Mouse (Mus musculus) megakaryocyte progenitor cell, adult 5-6 weeks (primary cell): ENCODE results near the gene Fars2. TPM values are rescaled to one million over a fixed set of nuclear protein-coding genes. Genes with fewer than 3 reads are reported as not detected.
A peak's percentile ranks its signal among the peaks of the same experiment; 100 is the strongest.

ENCODE experiments used
- ATAC-seq: replicated peaks from 2 replicates; pipeline ENCODE4 v1.8.0; 2016; ENCODE audit warnings: mild to moderate bottlenecking, moderate TSS enrichment, inconsistent platforms; ENCODE audit not compliant: poor library complexity
- total RNA-seq, 2 experiments: library from RNA; stranded (forward) in 1 of 2; stranded (reverse) in 1 of 2; fragments of 157-497, 149-512 nt in 1 of 2; fragments of 200-1000 nt in 1 of 2; gene quantifications; 2 replicates each; pipeline versions ENCODE4 v1.2.3 to v1.2.4; 2015 to 2017

Gene Fars2
- total RNA-seq, 2 experiments from 2014 or later = 23.9 to 48.5 TPM

DNA sequence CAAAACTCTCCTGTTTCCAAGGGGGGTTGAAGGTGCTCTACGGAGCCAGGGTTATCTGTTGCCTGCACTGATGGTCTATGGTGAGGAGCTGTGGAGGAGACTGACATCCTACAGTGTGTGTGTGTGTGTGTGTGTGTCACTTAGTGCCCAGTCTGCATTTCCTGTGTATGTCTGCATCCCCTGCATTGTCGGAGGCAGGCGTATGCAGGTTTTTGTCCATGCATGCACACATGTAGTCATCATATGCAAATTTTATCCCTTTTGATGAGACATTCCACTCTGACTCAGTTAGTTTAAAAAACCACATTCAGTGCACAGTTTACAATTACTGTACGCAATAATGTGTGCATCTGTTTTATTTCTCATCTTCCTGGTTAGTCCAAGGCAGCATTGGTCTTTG, 96.8 kb downstream of the Fars2 start:
- 0 out of 2 replicates have a peak, but pooled peaks have one; percentile 17 for ATAC-seq

DNA sequence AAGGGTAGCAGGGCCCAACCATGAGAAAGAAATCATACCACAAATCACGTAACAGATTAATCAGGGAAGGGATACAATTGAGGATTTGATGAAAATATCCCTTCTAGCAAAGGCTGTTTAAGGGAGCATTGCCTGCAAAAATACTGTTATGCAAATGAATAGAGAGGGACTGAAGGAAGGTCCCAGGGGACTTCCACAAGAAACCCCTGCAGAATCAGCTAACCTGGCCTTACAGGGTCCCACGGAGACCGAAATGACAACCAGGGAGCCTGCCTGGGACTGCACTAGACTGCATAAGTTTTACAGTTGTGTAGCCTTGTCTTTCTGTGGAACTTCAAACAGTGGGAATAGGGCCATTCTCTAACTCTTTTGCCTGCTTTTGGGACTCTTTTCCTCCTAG, 98.8 kb downstream of the Fars2 start:
- ATAC-seq = no peak

DNA sequence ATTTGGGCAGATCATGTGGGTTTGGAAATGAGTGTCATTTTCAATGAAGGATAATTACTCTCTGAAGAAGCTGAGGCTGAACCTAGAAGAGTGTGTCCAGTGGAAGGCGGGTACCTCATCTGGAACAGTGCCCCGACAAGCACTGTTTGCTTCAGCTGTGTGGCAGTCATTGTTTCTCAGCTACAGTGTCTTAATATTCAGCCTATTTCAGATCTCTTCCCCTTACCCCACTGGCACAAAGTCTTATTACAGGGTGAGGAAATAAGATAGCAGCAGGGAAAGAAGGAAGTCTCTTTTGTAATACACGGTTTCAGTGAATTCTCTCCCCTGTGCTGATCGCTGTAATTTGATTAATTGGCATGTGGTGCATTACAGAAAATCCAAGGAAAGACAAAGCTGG, 101.1 kb downstream of the Fars2 start:
- peak; percentile 68 for ATAC-seq

DNA sequence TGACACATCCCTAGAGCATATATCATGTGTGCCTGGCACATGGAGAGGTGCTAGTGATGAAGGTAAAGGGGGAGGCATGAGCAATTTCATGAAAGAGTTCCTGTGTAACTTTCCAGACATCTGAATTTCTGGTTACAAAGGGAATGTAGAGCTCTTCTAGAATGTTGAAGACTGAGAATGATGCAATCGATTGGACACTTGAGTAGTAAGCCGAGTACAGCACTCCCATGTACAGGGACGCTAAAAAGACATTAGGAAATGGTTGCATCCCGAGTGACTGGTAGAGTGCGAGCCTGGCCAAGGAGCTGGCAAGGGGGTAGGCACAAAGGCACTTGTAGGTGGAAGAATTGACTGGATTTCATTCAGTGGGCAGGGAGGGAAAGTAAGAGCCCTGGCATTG, 102.3 kb downstream of the Fars2 start:
- ATAC-seq = no peak

- peak; percentile 46; the same call in 1 of the 2 replicates for ATAC-seq
These were observed 104.7 kb downstream of the Fars2 start for GRCm38 (mm10) chr13:36221897-36222296.

- no peak for ATAC-seq
These were observed 105.5 kb downstream of the Fars2 start for GRCm38 (mm10) chr13:36222721-36223120.

DNA sequence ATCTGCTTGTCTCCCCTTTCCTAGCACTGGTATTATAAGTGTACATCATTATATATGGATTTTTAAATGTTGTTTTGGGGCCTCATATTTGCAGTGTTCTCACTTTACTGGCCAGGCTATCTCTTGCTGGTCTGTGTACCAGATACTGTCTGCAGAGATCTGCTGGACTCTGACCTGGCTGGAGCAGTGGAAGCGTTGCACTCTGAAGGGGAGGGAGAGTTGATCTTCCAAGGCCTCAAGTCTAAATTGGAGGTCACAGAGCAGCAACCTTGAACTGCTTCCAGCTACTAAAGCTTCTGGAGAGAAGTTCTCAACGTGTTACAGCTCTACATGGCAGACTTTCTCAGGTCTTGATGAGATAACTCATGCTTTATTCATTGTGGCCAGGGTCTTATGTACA, 107.2 kb downstream of the Fars2 start:
- ATAC-seq = no peak

DNA sequence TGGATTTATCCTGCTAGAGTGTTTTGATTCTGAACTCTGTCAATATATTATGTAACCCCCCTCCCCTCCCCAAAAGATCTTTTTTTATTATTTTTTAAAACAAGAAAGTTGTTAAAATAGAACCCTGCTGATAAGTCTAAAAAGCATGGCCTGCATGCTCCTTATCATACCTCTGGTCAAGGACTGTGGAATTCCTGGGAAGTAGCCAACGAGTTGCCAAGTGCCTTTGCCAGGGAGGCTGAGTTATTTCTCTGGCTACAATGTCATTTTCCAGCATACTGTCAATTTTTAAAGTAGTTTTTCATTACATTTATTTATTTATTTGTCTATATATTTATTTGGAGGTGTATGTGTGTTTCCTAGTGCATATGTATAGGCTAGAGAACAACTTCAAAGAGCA, 125.0 kb downstream of the Fars2 start:
- ATAC-seq = no peak

- ATAC-seq = no peak
These were observed 136.7 kb downstream of the Fars2 start for GRCm38 (mm10) chr13:36253936-36254335.

GRCm38 (mm10) chr13:36257213-36257612, 140.0 kb downstream of the Fars2 start:
- no peak for ATAC-seq

GRCm38 (mm10) chr13:36259754-36260153, 142.5 kb downstream of the Fars2 start:
- ATAC-seq = no peak

DNA sequence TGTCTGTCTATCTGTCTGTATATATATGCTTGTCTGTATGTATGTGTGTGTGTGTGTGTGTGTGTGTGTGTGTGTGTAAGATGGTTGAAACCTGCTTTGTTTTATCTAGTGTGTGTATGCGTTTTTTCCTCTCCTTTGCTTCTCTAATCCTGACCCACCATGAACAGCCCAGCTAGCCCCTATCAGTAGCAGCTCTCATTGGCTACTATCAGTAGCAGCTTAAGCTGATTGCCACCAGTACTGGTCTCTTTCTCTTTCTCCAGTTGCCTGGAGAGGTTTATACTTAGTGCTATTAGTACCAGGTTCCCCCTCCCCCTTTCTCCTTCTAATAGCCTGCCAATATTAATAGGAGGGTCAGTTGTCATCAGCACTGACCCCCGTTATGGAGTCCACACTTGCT, 144.1 kb downstream of the Fars2 start:
- ATAC-seq = no peak

DNA sequence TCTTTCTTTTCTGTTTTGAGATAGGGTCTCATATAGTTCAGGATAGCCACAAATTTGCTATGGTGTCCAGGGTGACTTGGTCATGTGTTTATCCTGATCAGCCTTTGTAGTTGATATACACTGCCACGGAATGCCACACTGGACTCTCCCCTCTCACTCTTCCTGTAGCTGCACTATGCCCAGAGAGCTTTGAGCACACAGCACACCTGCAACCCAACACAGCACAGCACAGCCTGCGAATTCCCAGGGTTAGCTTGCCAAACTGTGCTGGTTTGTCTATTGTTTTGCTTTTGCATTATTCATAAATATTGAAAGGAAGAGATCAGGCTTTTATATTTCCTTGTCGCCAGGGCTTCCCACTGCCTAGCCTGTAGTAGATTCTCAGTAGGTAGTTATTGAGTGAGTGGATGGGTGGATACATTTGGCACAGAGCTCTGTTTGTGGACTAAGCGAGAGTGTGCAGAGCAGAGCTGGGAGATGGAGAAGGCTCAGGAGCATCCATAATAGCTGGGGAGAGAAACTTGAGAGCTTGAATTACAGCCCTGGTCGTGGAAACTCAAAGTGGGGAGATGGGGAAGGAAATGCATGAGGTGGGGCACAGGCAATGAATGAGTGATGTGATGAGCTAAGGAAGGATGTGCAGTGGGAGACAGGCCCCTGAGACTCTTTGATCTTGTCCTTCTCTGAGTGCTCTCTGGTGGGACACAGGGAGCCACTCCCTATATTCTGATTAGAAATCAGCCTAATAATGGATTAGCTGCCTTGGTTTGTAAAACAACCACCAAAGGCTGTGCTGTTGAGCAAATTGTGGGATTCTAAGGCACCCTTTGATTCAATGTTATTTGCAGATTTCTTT, 146.3 kb downstream of the Fars2 start:
- no peak for ATAC-seq

GRCm38 (mm10) chr13:36264391-36264790, 147.2 kb downstream of the Fars2 start:
- ATAC-seq = no peak

- no peak for ATAC-seq
These were observed 148.1 kb downstream of the Fars2 start for GRCm38 (mm10) chr13:36265342-36265744.

DNA sequence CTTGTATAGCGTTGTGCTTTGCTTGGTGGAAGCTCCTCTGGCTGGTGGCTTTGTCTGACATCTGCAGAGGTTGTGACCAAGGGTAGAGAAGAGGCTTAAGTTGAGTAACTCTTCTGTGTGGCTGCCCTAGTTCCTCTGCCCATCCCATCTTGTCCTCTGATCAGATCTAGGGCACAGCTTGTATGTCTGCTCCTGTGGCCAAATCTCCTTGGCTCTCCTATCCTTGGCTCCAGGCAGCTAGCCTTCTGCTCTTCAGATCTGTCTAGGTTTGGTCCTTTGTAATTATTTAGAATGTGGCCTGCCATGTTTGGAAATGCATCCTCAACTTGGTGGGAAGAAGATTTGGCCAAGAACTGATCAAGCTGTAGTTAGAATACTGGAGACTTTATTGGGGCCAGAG, 150.2 kb downstream of the Fars2 start:
- ATAC-seq = no peak

DNA sequence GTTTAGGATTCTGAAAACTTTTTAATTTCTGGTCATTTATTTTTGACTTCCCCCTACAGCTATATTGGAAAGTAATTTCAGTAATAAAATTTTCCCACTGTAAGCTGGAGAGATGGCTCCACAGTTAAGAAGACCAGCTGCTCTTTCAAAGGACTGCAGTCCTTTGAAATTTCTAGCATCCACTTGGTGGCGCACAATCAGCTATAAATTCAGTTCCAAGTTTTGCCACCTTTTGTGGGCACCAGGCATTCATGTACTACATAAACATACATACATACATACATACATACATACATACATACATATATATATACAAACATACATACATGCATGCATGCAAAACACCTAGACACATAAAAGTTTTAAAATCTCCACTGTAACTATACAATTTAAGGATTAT, 153.7 kb downstream of the Fars2 start:
- ATAC-seq = no peak

GRCm38 (mm10) chr13:36273497-36273896, 156.3 kb downstream of the Fars2 start:
- ATAC-seq = no peak

GRCm38 (mm10) chr13:36276194-36276593, 159.0 kb downstream of the Fars2 start:
- no peak for ATAC-seq

- peak; percentile 78 for ATAC-seq
These were observed 164.8 kb downstream of the Fars2 start for GRCm38 (mm10) chr13:36282018-36282417.

DNA sequence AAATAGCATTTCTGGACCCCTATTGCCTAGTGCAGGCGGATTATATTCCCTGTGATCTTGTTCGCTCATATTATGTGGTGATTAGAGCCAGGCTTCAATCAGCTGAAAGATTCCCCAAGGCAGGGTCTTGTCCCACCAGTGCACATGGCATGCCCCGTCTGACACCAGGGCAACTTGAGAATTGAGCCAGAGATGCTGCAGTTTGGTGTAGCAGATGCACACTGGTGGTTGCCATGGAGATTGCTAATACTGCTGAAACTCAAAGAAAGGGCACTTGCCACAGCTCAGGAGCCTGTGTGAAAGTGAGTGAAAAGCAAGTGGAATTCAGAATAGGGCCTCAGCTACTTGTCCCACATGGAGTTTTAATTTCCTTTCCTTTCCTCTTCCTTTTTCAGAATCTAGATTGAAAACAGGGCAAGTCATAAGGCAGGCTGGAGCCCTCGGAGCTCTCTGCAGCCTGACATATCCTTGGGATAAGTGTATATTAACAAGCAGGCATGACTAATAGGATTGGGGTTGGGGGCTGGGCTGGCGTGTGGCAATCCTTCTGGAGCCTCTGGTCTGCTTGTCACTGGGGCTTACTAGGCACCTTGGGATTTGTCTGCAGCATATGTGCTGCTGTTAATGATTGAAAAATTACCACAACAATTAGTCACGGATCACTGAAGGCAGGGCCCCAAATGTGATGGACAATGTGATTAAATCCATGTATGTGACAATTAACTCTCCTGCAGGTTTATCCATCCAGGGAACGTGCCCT, 165.8 kb downstream of the Fars2 start:
- ATAC-seq = no peak

DNA sequence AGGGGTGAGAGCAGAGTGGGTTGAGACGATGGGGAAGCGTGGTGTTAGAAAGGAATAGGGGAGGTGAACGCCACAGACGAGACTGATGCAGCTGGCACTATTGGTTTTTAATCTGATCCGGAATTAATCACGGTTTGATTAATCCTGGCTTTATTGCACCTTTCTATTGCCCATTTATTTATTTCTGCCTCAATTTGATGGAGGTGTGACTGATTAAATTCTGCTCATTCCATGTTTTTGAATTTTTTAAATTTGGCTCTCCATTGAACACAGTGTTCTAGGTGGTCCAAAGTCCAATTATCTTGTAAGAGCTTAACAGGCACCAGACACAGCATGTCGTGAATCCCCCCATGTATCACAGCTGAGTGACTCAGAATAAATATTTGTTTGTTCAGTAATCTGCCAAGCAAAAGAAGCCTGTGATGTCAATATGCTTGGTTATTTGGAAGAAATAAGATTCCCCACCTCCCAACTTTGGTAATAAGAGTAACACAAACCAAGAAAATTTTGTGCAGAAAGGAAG, 166.4 kb downstream of the Fars2 start:
- no peak for ATAC-seq
